Mouse (Mus musculus) common myeloid progenitor, adult 5-6 weeks (primary cell): ENCODE measurements around the gene Ube4b. TPM values are rescaled to one million over a fixed set of nuclear protein-coding genes. Genes with fewer than 3 reads are reported as not detected.

ENCODE experiments used
- total RNA-seq: library from RNA; stranded (forward); fragments of 200-1000, 187-1606 nt; gene quantifications from 2 replicates; pipeline ENCODE4 v1.2.3, GENCODE M21; 2017

Gene Ube4b
- total RNA-seq, 1 experiment from 2014 or later: 55.1 TPM

Other genes with a start within 250 kb of the Ube4b start
- 6.0 and 6.6 TPM in 2 replicates for gene Kif1b, start 119.1 kb downstream of the Ube4b start, total RNA-seq
- gene Rbp7, start 28.2 kb upstream of the Ube4b start, total RNA-seq: not detected in 2 replicates
- gene Tmem274, start 50.6 kb upstream of the Ube4b start, total RNA-seq: not detected in 2 replicates
- gene Nmnat1, start 58.5 kb upstream of the Ube4b start, total RNA-seq: 11.3 and 15.5 TPM in 2 replicates
- gene Lzic, start 58.5 kb upstream of the Ube4b start, total RNA-seq: 37.7 and 83.2 TPM in 2 replicates
- 4.7 and 6.6 TPM in 2 replicates for gene Ctnnbip1, start 91.5 kb upstream of the Ube4b start, total RNA-seq
- gene Clstn1, start 159.7 kb upstream of the Ube4b start, total RNA-seq: 11.7 and 13.4 TPM in 2 replicates